Mouse (Mus musculus) spleen, adult 2 months (tissue): ENCODE results near the gene Dnal4.

Experiments
- CTCF ChIP-seq: fragments of 200-500 bp; IDR thresholded peaks from 2 replicates; pipeline ENCODE4 v1.5.1; 2011; ENCODE audit warnings: mild to moderate bottlenecking, inconsistent platforms; ENCODE audit not compliant: insufficient read depth, insufficient read length, insufficient replicate concordance; ENCODE audit errors: extremely low read depth
- POLR2A ChIP-seq: fragments of 200-500 bp; IDR thresholded peaks from 2 replicates; pipeline ENCODE4 v1.6.1; 2011; ENCODE audit warnings: low read depth, low read length, inconsistent platforms

GRCm38 (mm10) chr15:79803533-79804351, 26.1 kb upstream of the Dnal4 start:
- TF ChIP-seq CTCF (no peak), POLR2A (no peak)
